Mouse (Mus musculus): ENCODE data around the gene Nwd2. TPM values are rescaled to one million over a fixed set of nuclear protein-coding genes. Genes with fewer than 3 reads are reported as not detected.
A peak's percentile ranks its signal among the peaks of the same experiment; 100 is the strongest.

The Nwd2 gene
- polyA plus RNA-seq, 1 experiment = 18.4 TPM

- no peak for TF ChIP-seq POLR2A (IDR thresholded peaks at IDR 0.05; ENCODE audit: extremely low read depth, insufficient read depth, low read length)
- Histone ChIP-seq H3K4me1 (ENCODE audit: control insufficient read depth, insufficient read depth, low read length) (no peaks in the 10 kb centered on the region), H3K27ac (ENCODE audit: insufficient read depth, low read length) (no peak overlapping the region), H3K4me3 (ENCODE audit: insufficient read depth, low read length) (peak overlapping the region; percentile 74; the same call in 1 of the 2 replicates)
Measured at GRCm38 (mm10) chr5:63651813-63652212, 2.9 kb downstream of the Nwd2 start.

GRCm38 (mm10) chr5:63652705-63653104 lies 3.8 kb downstream of the Nwd2 start:
- Histone ChIP-seq H3K27ac (ENCODE audit: insufficient read depth, low read length) (no peak overlapping the region), H3K4me1 (ENCODE audit: control insufficient read depth, insufficient read depth, low read length) (no peaks in the 10 kb centered on the region), H3K4me3 (ENCODE audit: insufficient read depth, low read length) (peak overlapping the region; percentile 74; the same call in 1 of the 2 replicates)
- no peak for TF ChIP-seq POLR2A (IDR thresholded peaks at IDR 0.05; ENCODE audit: extremely low read depth, insufficient read depth, low read length)
- TF ChIP-seq CTCF (IDR thresholded peaks at IDR 0.05; ENCODE audit: extremely low read depth, insufficient read depth, low read length) = no peak

GRCm38 (mm10) chr5:63666884-63667283 lies 18.0 kb downstream of the Nwd2 start:
- Histone ChIP-seq H3K4me3 (ENCODE audit: insufficient read depth, low read length) (no peak overlapping the region), H3K27ac (ENCODE audit: insufficient read depth, low read length) (no peak overlapping the region), H3K4me1 (ENCODE audit: control insufficient read depth, insufficient read depth, low read length) (no peaks in the 10 kb centered on the region)
- TF ChIP-seq CTCF (IDR thresholded peaks at IDR 0.05; ENCODE audit: extremely low read depth, insufficient read depth, low read length) (no peak), POLR2A (IDR thresholded peaks at IDR 0.05; ENCODE audit: extremely low read depth, insufficient read depth, low read length) (no peak)

- H3K4me1 ChIP-seq (ENCODE audit: control insufficient read depth, insufficient read depth, low read length) = no peaks in the 10 kb centered on the region
- TF ChIP-seq POLR2A (IDR thresholded peaks at IDR 0.05; ENCODE audit: extremely low read depth, insufficient read depth, low read length) = no peak
- TF ChIP-seq CTCF (IDR thresholded peaks at IDR 0.05; ENCODE audit: extremely low read depth, insufficient read depth, low read length) = no peak
- H3K27ac ChIP-seq (ENCODE audit: insufficient read depth, low read length) = no peak overlapping the region
- H3K4me3 ChIP-seq (ENCODE audit: insufficient read depth, low read length) = no peak overlapping the region
Measured at GRCm38 (mm10) chr5:63675934-63676333, 27.0 kb downstream of the Nwd2 start.

- TF ChIP-seq CTCF (IDR thresholded peaks at IDR 0.05; ENCODE audit: extremely low read depth, insufficient read depth, low read length) = no peak
- no peak for TF ChIP-seq POLR2A (IDR thresholded peaks at IDR 0.05; ENCODE audit: extremely low read depth, insufficient read depth, low read length)
- Histone ChIP-seq H3K4me3 (ENCODE audit: insufficient read depth, low read length) (no peak overlapping the region), H3K27ac (ENCODE audit: insufficient read depth, low read length) (no peak overlapping the region), H3K4me1 (ENCODE audit: control insufficient read depth, insufficient read depth, low read length) (no peaks in the 10 kb centered on the region)
Measured at GRCm38 (mm10) chr5:63689084-63689483, 40.2 kb downstream of the Nwd2 start.

GRCm38 (mm10) chr5:63696784-63697183 lies 47.9 kb downstream of the Nwd2 start:
- Histone ChIP-seq H3K4me3 (ENCODE audit: insufficient read depth, low read length) (no peak overlapping the region), H3K4me1 (ENCODE audit: control insufficient read depth, insufficient read depth, low read length) (no peaks in the 10 kb centered on the region), H3K27ac (ENCODE audit: insufficient read depth, low read length) (no peak overlapping the region)
- TF ChIP-seq CTCF (IDR thresholded peaks at IDR 0.05; ENCODE audit: extremely low read depth, insufficient read depth, low read length) (no peak), POLR2A (IDR thresholded peaks at IDR 0.05; ENCODE audit: extremely low read depth, insufficient read depth, low read length) (no peak)

GRCm38 (mm10) chr5:63697196-63697595 lies 48.3 kb downstream of the Nwd2 start:
- H3K4me1 ChIP-seq (ENCODE audit: control insufficient read depth, insufficient read depth, low read length) = no peaks in the 10 kb centered on the region
- no peak overlapping the region for H3K4me3 ChIP-seq (ENCODE audit: insufficient read depth, low read length)
- TF ChIP-seq CTCF (IDR thresholded peaks at IDR 0.05; ENCODE audit: extremely low read depth, insufficient read depth, low read length) = no peak
- no peak for TF ChIP-seq POLR2A (IDR thresholded peaks at IDR 0.05; ENCODE audit: extremely low read depth, insufficient read depth, low read length)
- H3K27ac ChIP-seq (ENCODE audit: insufficient read depth, low read length) = no peak overlapping the region

- Histone ChIP-seq H3K4me1 (ENCODE audit: control insufficient read depth, insufficient read depth, low read length) (0 out of 2 replicates have a peak, but pooled peaks cover 2% of the 10 kb centered on the region), H3K4me3 (ENCODE audit: insufficient read depth, low read length) (no peak overlapping the region), H3K27ac (ENCODE audit: insufficient read depth, low read length) (no peak overlapping the region)
- TF ChIP-seq POLR2A (IDR thresholded peaks at IDR 0.05; ENCODE audit: extremely low read depth, insufficient read depth, low read length) (no peak), CTCF (IDR thresholded peaks at IDR 0.05; ENCODE audit: extremely low read depth, insufficient read depth, low read length) (no peak)
Measured at GRCm38 (mm10) chr5:63728955-63729354, 80.1 kb downstream of the Nwd2 start.

GRCm38 (mm10) chr5:63735521-63735920 lies 86.6 kb downstream of the Nwd2 start:
- TF ChIP-seq POLR2A (IDR thresholded peaks at IDR 0.05; ENCODE audit: extremely low read depth, insufficient read depth, low read length) (no peak), CTCF (IDR thresholded peaks at IDR 0.05; ENCODE audit: extremely low read depth, insufficient read depth, low read length) (no peak)
- Histone ChIP-seq H3K4me1 (ENCODE audit: control insufficient read depth, insufficient read depth, low read length) (no peaks in the 10 kb centered on the region), H3K4me3 (ENCODE audit: insufficient read depth, low read length) (no peak overlapping the region), H3K27ac (ENCODE audit: insufficient read depth, low read length) (no peak overlapping the region)

GRCm38 (mm10) chr5:63743426-63743825 lies 94.5 kb downstream of the Nwd2 start:
- Histone ChIP-seq H3K4me1 (ENCODE audit: control insufficient read depth, insufficient read depth, low read length) (no peaks in the 10 kb centered on the region), H3K27ac (ENCODE audit: insufficient read depth, low read length) (no peak overlapping the region), H3K4me3 (ENCODE audit: insufficient read depth, low read length) (no peak overlapping the region)
- no peak for TF ChIP-seq POLR2A (IDR thresholded peaks at IDR 0.05; ENCODE audit: extremely low read depth, insufficient read depth, low read length)
- TF ChIP-seq CTCF (IDR thresholded peaks at IDR 0.05; ENCODE audit: extremely low read depth, insufficient read depth, low read length) = no peak

Measured in cortical plate, adult 2 months (tissue).